Mouse (Mus musculus) ES-Bruce4 (cell line): ENCODE results near the gene Mrpl27. TPM values are rescaled to one million over a fixed set of nuclear protein-coding genes. Genes with fewer than 3 reads are reported as not detected.
"Not testable (repeated sequence)": the region's sequence is repeated elsewhere in the genome, so short reads cannot be mapped to it uniquely, and the experiment has no call there.

ENCODE experiments used
- H3K27ac ChIP-seq: 2 replicates; pipeline ENCODE4 v1.5.1; 2012; ENCODE audit warnings: low read length, inconsistent platforms; ENCODE audit not compliant: insufficient read depth
- H3K27me3 ChIP-seq: 2 replicates; pipeline ENCODE4 v1.6.1; 2012; ENCODE audit warnings: mild to moderate bottlenecking, low read length, inconsistent platforms; ENCODE audit not compliant: control insufficient read depth, poor library complexity, insufficient read depth, severe bottlenecking
- H3K36me3 ChIP-seq: 2 replicates; pipeline ENCODE4 v1.6.1; 2012; ENCODE audit warnings: inconsistent platforms, mild to moderate bottlenecking, low read length, moderate library complexity; ENCODE audit not compliant: control insufficient read depth, poor library complexity, insufficient read depth, severe bottlenecking
- H3K4me1 ChIP-seq: one replicate; pipeline ENCODE4 v1.8.1; 2011; ENCODE audit warnings: low read length; ENCODE audit not compliant: control insufficient read depth, insufficient read depth
- H3K4me3 ChIP-seq: 2 replicates; pipeline ENCODE4 v1.5.1; 2011; ENCODE audit warnings: low read depth, mild to moderate bottlenecking, low read length
- H3K9ac ChIP-seq: 2 replicates; pipeline ENCODE4 v1.6.1; 2012; ENCODE audit warnings: low read depth, mild to moderate bottlenecking, inconsistent platforms; ENCODE audit not compliant: poor library complexity, severe bottlenecking
- H3K9me3 ChIP-seq: replicated peaks from 2 replicates; pipeline ENCODE4 v1.6.1; 2012; ENCODE audit warnings: mild to moderate bottlenecking, low read length, inconsistent platforms; ENCODE audit not compliant: control insufficient read depth, poor library complexity, insufficient read depth, severe bottlenecking
- CTCF ChIP-seq: IDR thresholded peaks from one replicate; pipeline ENCODE4 v1.8.1; 2011; ENCODE audit warnings: low read depth, low read length
- EP300 ChIP-seq: IDR thresholded peaks from 2 replicates; pipeline ENCODE4 v1.6.1; 2011; ENCODE audit warnings: low read depth, low read length; ENCODE audit not compliant: insufficient read depth
- POLR2A ChIP-seq: IDR thresholded peaks from one replicate; pipeline ENCODE4 v1.8.1; 2011; ENCODE audit warnings: low read length; ENCODE audit not compliant: insufficient read depth
- polyA plus RNA-seq: library from polyadenylated mRNA; stranded (reverse); fragments of >200 nt; gene quantifications from 2 replicates; pipeline ENCODE4 v1.2.4, GENCODE M21; 2011; ENCODE audit warnings: low read depth; ENCODE audit not compliant: missing spikeins, insufficient read depth, insufficient read length

Mrpl27 gene
- polyA plus RNA-seq, 1 experiment: 48.1 TPM

DNA sequence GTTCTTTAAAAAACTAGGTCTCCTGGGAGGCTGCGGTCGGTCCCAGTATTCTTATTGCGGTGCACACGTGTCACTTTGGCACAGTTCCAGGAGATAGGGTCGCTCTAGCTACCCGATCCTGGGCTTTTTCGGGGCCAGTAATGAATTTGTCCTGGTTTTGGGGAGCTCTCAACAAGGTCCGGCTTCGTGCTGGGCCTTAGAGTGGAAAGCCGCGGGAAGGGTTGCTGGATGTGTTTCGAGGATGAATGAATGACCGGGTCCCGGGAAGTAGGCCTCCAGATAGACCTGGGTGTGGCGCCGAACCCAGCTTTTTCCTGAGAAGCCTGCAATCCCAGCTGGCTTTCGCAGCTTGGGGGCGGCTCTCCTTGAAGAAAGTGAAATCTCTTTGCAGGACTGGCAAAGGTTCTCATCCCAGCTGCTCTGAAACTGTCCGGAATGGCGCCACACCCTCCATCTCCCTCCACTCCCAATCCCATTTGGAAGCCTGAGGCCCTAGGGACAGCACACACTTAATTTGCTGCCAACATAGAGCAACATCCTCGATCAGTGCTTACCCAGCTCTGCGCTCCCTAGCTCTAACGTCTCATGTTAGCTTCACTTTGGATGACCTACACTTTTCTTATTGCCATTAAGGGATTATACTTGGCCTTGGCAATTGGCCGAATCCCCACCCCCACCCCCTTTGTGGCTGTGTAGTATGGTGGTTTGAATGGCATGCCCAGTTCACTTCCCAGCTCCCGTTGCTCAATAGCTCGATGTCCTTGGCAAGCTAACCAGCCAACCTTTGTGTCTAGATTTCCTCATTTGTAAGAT is 23.2 kb upstream of the Mrpl27 start:
- H3K9me3 ChIP-seq: no peaks in the 10 kb centered on the region
- peaks cover 26% of the 10 kb centered on the region for H3K36me3 ChIP-seq
- H3K27ac ChIP-seq: peak overlapping the region; percentile 32
- H3K9ac ChIP-seq: peak overlapping the region; percentile 80
- no peaks in the 10 kb centered on the region for H3K4me1 ChIP-seq
- H3K27me3 ChIP-seq: no peaks in the 10 kb centered on the region
- H3K4me3 ChIP-seq: peak overlapping the region; percentile 90
- TF ChIP-seq CTCF (no peak), EP300 (no peak), POLR2A (no peak)

- Histone ChIP-seq H3K36me3 (peaks cover 42% of the 10 kb centered on the region), H3K9me3 (no peaks in the 10 kb centered on the region), H3K27me3 (no peaks in the 10 kb centered on the region), H3K27ac (no peak overlapping the region), H3K4me1 (no peaks in the 10 kb centered on the region), H3K4me3 (no peak overlapping the region), H3K9ac (no peak overlapping the region)
- TF ChIP-seq POLR2A (no peak), CTCF (no peak), EP300 (no peak)
These were observed 21.6 kb upstream of the Mrpl27 start for GRCm38 (mm10) chr11:94631969-94632368.

- Histone ChIP-seq H3K4me3 (no peak overlapping the region), H3K27ac (no peak overlapping the region), H3K4me1 (no peaks in the 10 kb centered on the region), H3K9me3 (no peaks in the 10 kb centered on the region), H3K27me3 (no peaks in the 10 kb centered on the region), H3K36me3 (peaks cover 51% of the 10 kb centered on the region), H3K9ac (no peak overlapping the region)
- TF ChIP-seq CTCF: no peak
- no peak for TF ChIP-seq POLR2A
- no peak for TF ChIP-seq EP300
These were observed 20.6 kb upstream of the Mrpl27 start for GRCm38 (mm10) chr11:94632988-94633387.

- Histone ChIP-seq H3K4me3 (no peak overlapping the region), H3K9me3 (no peaks in the 10 kb centered on the region), H3K9ac (no peak overlapping the region), H3K4me1 (no peaks in the 10 kb centered on the region), H3K27ac (no peak overlapping the region), H3K36me3 (peaks cover 65% of the 10 kb centered on the region), H3K27me3 (no peaks in the 10 kb centered on the region)
- no peak for TF ChIP-seq POLR2A
- no peak for TF ChIP-seq CTCF
These were observed 19.1 kb upstream of the Mrpl27 start for GRCm38 (mm10) chr11:94634431-94634830.

DNA sequence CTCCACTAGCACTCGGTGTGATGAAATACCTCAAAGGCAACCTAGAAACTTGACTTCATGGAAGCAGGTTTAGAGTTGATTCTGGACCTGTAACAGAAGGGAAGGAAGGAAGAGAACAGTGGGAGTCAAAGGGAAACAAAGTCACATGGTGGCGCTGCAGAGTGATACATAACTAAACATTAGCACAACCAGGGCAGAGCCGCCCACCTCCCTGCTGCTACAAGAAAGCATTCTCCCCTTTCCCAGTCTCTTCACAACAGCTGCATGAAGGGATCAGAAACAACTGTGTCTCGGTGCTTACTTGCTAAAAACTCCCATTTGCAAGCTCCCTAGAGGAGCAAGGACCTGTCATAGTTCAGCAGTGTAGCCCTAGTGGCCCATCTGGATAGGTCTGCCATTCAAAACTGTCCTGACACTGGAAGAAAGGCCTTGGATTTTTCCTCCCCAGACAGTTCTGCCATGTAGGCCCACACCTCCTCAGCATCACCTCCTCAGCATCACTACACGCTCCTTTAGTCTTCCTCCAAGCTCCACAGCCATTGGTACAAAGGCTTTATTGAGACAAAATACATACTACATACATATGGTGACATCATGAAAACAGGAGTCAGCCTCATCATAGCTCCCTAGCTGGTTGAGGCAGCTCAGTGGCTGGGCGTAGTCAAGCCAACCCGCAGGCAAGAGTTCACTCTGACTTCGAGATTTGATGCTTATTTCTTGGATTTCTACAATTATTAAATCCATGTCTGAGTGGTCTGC is 8.9 kb upstream of the Mrpl27 start:
- TF ChIP-seq CTCF (no peak), POLR2A (no peak), EP300 (no peak)
- no peaks in the 10 kb centered on the region for H3K4me1 ChIP-seq
- no peak overlapping the region for H3K27ac ChIP-seq

GRCm38 (mm10) chr11:94646457-94646856 is 7.1 kb upstream of the Mrpl27 start:
- Histone ChIP-seq H3K4me1 (no peaks in the 10 kb centered on the region), H3K4me3 (no peak overlapping the region), H3K36me3 (peaks cover 40% of the 10 kb centered on the region), H3K9me3 (no peaks in the 10 kb centered on the region), H3K27ac (no peak overlapping the region), H3K27me3 (no peaks in the 10 kb centered on the region), H3K9ac (no peak overlapping the region)
- TF ChIP-seq POLR2A (no peak), EP300 (no peak), CTCF (no peak)

More for the DNA sequence above, 8.9 kb upstream of the Mrpl27 start:
- Histone ChIP-seq H3K27me3 (no peaks in the 10 kb centered on the region), H3K9me3 (no peaks in the 10 kb centered on the region), H3K9ac (no peak overlapping the region), H3K36me3 (peaks cover 49% of the 10 kb centered on the region), H3K4me3 (no peak overlapping the region)

GRCm38 (mm10) chr11:94651241-94651640 is 2.3 kb upstream of the Mrpl27 start:
- not testable (repeated sequence) for H3K27me3 ChIP-seq, H3K9ac ChIP-seq, H3K4me1 ChIP-seq, H3K9me3 ChIP-seq, H3K4me3 ChIP-seq, H3K27ac ChIP-seq
- peaks cover 16% of the 10 kb centered on the region; the same call in 1 of the 2 replicates for H3K36me3 ChIP-seq
